Mouse (Mus musculus): ENCODE measurements around the gene Ptafr. TPM values are rescaled to one million over a fixed set of nuclear protein-coding genes. Genes with fewer than 3 reads are reported as not detected.

Gene Ptafr
- polyA plus RNA-seq, 1 experiment, result 0.28 TPM

DNA sequence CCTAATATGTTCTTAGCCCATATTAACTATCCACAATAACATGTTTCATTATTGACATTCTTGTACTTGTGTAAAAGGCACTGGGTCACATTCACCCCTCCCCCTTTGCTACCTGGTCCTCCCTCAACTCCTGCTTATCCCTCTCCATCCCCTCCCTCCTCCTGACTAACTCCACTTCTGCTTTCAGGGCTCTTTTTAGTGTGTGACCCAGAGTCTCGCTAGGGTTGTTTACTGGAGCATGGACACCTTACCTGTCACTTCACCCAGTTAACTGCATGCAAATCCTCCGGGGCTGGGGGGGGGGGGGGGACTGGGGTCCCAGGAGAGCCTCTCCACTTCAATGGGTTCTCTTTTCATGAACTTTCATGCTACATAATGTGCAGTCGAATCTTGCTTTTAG, 19.9 kb downstream of the Ptafr start:
- no peaks in the 10 kb centered on the region for H3K27me3 ChIP-seq (ENCODE audit: control insufficient read depth, insufficient read depth, low read length)
- H3K4me1 ChIP-seq (ENCODE audit: control insufficient read depth, insufficient read depth, low read length), result peaks cover 2% of the 10 kb centered on the region; the same call in 1 of the 2 replicates
- H3K36me3 ChIP-seq (ENCODE audit: control insufficient read depth, insufficient read depth, low read length), result no peaks in the 10 kb centered on the region
- TF ChIP-seq POLR2A (IDR thresholded peaks at IDR 0.05; ENCODE audit: control insufficient read depth, low read depth, low read length) (no peak), CTCF (IDR thresholded peaks at IDR 0.05; ENCODE audit: control insufficient read depth, insufficient read depth, insufficient replicate concordance, low read depth, low read length) (no peak)
- H3K27ac ChIP-seq (ENCODE audit: control insufficient read depth, insufficient read depth, low read depth, low read length), result no peak overlapping the region
- no peak overlapping the region for H3K4me3 ChIP-seq (ENCODE audit: control insufficient read depth, low read depth, low read length)

DNA sequence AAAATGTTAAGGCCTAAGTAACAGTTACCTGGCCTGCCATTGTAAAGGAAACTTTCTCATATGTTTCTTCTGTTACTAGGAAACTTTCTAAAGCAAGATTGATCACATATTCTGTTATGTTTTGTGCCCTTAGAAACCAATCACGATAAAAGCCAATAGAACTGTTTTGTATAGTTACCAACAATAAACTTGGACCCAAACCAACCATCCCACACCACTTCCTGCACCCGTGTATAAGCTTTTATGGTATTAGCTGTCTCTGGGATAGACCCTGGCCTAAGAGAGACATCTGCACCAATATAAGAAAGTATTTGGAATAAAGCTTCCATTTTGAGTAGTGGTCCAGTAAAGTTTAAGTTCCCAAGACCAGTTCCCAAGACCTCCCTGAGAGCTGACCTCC, 21.1 kb downstream of the Ptafr start:
- no peak overlapping the region for H3K27ac ChIP-seq (ENCODE audit: control insufficient read depth, insufficient read depth, low read depth, low read length)
- no peaks in the 10 kb centered on the region for H3K27me3 ChIP-seq (ENCODE audit: control insufficient read depth, insufficient read depth, low read length)
- H3K36me3 ChIP-seq (ENCODE audit: control insufficient read depth, insufficient read depth, low read length), result no peaks in the 10 kb centered on the region
- no peak overlapping the region for H3K4me3 ChIP-seq (ENCODE audit: control insufficient read depth, low read depth, low read length)
- H3K4me1 ChIP-seq (ENCODE audit: control insufficient read depth, insufficient read depth, low read length), result no peaks in the 10 kb centered on the region
- TF ChIP-seq CTCF (IDR thresholded peaks at IDR 0.05; ENCODE audit: control insufficient read depth, insufficient read depth, insufficient replicate concordance, low read depth, low read length) (no peak), POLR2A (IDR thresholded peaks at IDR 0.05; ENCODE audit: control insufficient read depth, low read depth, low read length) (no peak)

DNA sequence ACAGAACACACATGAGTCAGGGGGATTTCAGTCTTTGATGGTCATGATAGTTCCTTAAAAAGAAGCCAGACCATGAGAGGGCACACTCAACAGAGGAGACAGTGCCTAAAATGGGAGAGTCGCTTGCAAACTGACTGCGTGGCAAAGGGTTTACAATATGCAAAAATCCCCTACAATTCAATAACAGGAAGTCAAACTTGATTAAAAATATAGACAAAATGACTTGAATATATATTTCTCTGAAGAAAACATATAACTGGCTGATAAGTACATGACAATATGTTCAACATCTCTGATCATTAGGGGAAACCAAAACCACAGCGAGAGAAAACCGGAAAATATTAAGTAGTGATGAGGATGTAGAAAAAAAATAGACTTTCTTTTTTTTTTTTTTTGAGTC, 22.4 kb downstream of the Ptafr start:
- H3K4me1 ChIP-seq (ENCODE audit: control insufficient read depth, insufficient read depth, low read length), result no peaks in the 10 kb centered on the region
- no peaks in the 10 kb centered on the region for H3K36me3 ChIP-seq (ENCODE audit: control insufficient read depth, insufficient read depth, low read length)
- no peak overlapping the region for H3K27ac ChIP-seq (ENCODE audit: control insufficient read depth, insufficient read depth, low read depth, low read length)
- TF ChIP-seq POLR2A (IDR thresholded peaks at IDR 0.05; ENCODE audit: control insufficient read depth, low read depth, low read length), result no peak
- no peak overlapping the region for H3K4me3 ChIP-seq (ENCODE audit: control insufficient read depth, low read depth, low read length)
- no peaks in the 10 kb centered on the region for H3K27me3 ChIP-seq (ENCODE audit: control insufficient read depth, insufficient read depth, low read length)

DNA sequence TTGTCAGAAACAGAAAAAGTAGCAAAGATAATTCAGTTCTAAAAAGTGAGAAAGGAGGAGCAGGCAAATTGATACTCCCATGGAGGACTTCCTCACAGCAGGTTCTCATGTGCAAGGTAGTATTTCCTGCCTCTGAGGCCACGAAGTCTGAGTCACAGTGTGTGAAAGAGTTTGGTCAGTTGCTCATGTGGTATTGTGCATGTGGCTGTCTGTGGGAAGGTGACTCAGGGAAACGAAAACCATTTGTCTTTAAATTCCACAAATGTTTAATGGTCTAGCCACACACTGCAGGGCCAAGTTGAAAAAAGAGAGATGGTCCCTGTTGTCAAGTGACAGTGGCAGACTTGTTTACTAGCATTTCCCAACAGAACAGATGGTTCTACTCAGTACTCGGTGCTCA, 24.6 kb downstream of the Ptafr start:
- H3K27ac ChIP-seq (ENCODE audit: control insufficient read depth, insufficient read depth, low read depth, low read length), result no peak overlapping the region
- no peak overlapping the region for H3K4me3 ChIP-seq (ENCODE audit: control insufficient read depth, low read depth, low read length)
- TF ChIP-seq POLR2A (IDR thresholded peaks at IDR 0.05; ENCODE audit: control insufficient read depth, low read depth, low read length) (no peak), CTCF (IDR thresholded peaks at IDR 0.05; ENCODE audit: control insufficient read depth, insufficient read depth, insufficient replicate concordance, low read depth, low read length) (no peak)
- H3K4me1 ChIP-seq (ENCODE audit: control insufficient read depth, insufficient read depth, low read length), result no peaks in the 10 kb centered on the region
- no peaks in the 10 kb centered on the region for H3K27me3 ChIP-seq (ENCODE audit: control insufficient read depth, insufficient read depth, low read length)
- no peaks in the 10 kb centered on the region for H3K36me3 ChIP-seq (ENCODE audit: control insufficient read depth, insufficient read depth, low read length)

DNA sequence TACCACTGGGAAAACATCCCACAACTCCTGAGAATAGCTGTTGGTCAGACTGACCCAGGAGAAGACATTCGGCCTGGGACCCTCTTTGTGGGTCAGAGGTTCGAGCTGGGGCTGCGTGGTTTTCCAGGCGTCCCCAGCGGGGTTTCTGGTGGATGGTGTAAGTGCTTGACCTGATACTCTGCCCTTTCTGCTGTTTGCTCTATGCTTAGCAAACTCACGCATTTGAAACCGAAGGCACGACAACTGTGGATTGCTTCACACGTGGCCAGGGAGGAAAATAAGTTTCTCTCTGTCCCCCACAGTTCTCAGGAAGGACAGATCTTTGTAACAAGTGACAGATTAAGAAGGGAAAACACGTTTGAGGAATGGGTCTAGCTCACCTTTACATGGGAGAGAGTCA, 26.8 kb downstream of the Ptafr start:
- TF ChIP-seq POLR2A (IDR thresholded peaks at IDR 0.05; ENCODE audit: control insufficient read depth, low read depth, low read length) (no peak), CTCF (IDR thresholded peaks at IDR 0.05; ENCODE audit: control insufficient read depth, insufficient read depth, insufficient replicate concordance, low read depth, low read length) (no peak)
- H3K4me1 ChIP-seq (ENCODE audit: control insufficient read depth, insufficient read depth, low read length), result peaks cover 5% of the 10 kb centered on the region; the same call in 1 of the 2 replicates

DNA sequence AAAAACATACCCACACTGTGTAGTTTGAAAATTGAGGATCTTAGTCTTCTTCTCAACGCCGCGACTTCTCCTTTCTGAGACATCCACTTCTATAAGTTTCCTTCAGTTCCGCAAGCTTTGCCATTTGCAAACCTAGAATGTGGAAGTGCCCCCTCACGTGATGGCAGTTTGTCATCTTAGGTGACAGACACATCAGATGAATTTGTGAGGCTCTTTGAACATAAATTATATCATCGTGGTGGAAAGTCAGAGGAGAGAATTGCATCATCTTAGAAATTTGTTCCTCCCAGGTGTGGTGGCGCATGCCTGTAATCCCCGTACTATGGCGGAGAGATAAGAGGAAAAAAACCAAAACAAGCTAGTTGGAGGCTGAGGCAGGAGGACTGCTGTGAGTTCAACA, 29.1 kb downstream of the Ptafr start:
- no peaks in the 10 kb centered on the region for H3K36me3 ChIP-seq (ENCODE audit: control insufficient read depth, insufficient read depth, low read length)
- H3K27ac ChIP-seq (ENCODE audit: control insufficient read depth, insufficient read depth, low read depth, low read length), result no peak overlapping the region
- TF ChIP-seq POLR2A (IDR thresholded peaks at IDR 0.05; ENCODE audit: control insufficient read depth, low read depth, low read length) (no peak), CTCF (IDR thresholded peaks at IDR 0.05; ENCODE audit: control insufficient read depth, insufficient read depth, insufficient replicate concordance, low read depth, low read length) (no peak)
- no peaks in the 10 kb centered on the region for H3K27me3 ChIP-seq (ENCODE audit: control insufficient read depth, insufficient read depth, low read length)
- H3K4me3 ChIP-seq (ENCODE audit: control insufficient read depth, low read depth, low read length), result no peak overlapping the region
- H3K4me1 ChIP-seq (ENCODE audit: control insufficient read depth, insufficient read depth, low read length), result peaks cover 5% of the 10 kb centered on the region; the same call in 1 of the 2 replicates

More for the DNA sequence above, 26.8 kb downstream of the Ptafr start:
- no peak overlapping the region for H3K27ac ChIP-seq (ENCODE audit: control insufficient read depth, insufficient read depth, low read depth, low read length)
- H3K36me3 ChIP-seq (ENCODE audit: control insufficient read depth, insufficient read depth, low read length), result no peaks in the 10 kb centered on the region
- H3K4me3 ChIP-seq (ENCODE audit: control insufficient read depth, low read depth, low read length), result no peak overlapping the region
- no peaks in the 10 kb centered on the region for H3K27me3 ChIP-seq (ENCODE audit: control insufficient read depth, insufficient read depth, low read length)

DNA sequence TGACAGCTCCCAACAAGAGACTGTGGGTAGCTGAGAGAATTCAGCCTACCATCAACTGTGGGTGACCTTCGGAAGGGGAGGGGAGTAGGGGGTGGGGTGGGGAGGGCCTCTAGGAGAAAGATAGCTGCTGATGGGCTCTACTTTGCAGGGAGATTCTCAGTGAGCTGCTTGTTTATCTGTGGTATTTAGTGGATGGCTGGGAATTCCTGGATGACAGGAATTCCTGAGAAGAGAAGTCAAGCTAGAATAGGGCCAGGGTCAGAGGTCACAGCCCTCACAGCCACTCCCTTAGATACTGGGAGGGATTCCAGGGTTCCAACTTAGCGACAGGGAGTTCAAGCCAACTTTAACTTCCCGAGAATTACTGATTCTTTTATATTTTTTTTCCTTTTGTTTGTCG, 30.3 kb downstream of the Ptafr start:
- H3K27me3 ChIP-seq (ENCODE audit: control insufficient read depth, insufficient read depth, low read length), result no peaks in the 10 kb centered on the region
- no peak overlapping the region for H3K4me3 ChIP-seq (ENCODE audit: control insufficient read depth, low read depth, low read length)
- no peak overlapping the region for H3K27ac ChIP-seq (ENCODE audit: control insufficient read depth, insufficient read depth, low read depth, low read length)
- H3K36me3 ChIP-seq (ENCODE audit: control insufficient read depth, insufficient read depth, low read length), result no peaks in the 10 kb centered on the region
- H3K4me1 ChIP-seq (ENCODE audit: control insufficient read depth, insufficient read depth, low read length), result peaks cover 5% of the 10 kb centered on the region; the same call in 1 of the 2 replicates
- TF ChIP-seq POLR2A (IDR thresholded peaks at IDR 0.05; ENCODE audit: control insufficient read depth, low read depth, low read length), result no peak
- TF ChIP-seq CTCF (IDR thresholded peaks at IDR 0.05; ENCODE audit: control insufficient read depth, insufficient read depth, insufficient replicate concordance, low read depth, low read length), result no peak

DNA sequence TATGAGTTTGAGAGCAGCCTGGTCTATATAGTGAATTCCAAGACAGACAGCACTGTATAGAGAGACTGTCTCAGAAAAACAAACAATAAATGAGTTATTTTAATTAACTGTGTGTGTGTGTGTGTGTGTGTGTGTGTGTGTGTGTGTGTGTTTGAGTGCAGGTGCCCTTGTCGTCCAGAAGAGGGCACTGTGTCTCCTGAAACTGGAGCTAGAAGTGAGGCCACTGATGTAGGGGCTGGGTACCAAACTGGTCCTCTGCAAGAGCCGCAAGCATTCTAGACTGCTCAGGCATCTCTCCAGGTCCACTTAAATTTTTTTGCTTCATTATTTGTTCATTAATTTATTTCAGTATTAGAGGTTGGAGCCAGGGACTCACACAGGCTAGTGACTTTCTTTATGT, 35.0 kb downstream of the Ptafr start:
- Histone ChIP-seq H3K4me1 (ENCODE audit: control insufficient read depth, insufficient read depth, low read length) (peaks cover 5% of the 10 kb centered on the region; the same call in 1 of the 2 replicates), H3K27me3 (ENCODE audit: control insufficient read depth, insufficient read depth, low read length) (no peaks in the 10 kb centered on the region), H3K36me3 (ENCODE audit: control insufficient read depth, insufficient read depth, low read length) (no peaks in the 10 kb centered on the region), H3K4me3 (ENCODE audit: control insufficient read depth, low read depth, low read length) (no peak overlapping the region), H3K27ac (ENCODE audit: control insufficient read depth, insufficient read depth, low read depth, low read length) (no peak overlapping the region)
- TF ChIP-seq POLR2A (IDR thresholded peaks at IDR 0.05; ENCODE audit: control insufficient read depth, low read depth, low read length) (no peak), CTCF (IDR thresholded peaks at IDR 0.05; ENCODE audit: control insufficient read depth, insufficient read depth, insufficient replicate concordance, low read depth, low read length) (peak; percentile 10; the same call in 1 of the 2 replicates)

Data from testis, adult 2 months (tissue).